Mouse (Mus musculus) Patski (cell line): ENCODE measurements around the gene Olfr220. TPM values are rescaled to one million over a fixed set of nuclear protein-coding genes. Genes with fewer than 3 reads are reported as not detected.

Experiments used
- ATAC-seq: fragments of 100-300 bp; one replicate; pipeline ENCODE4 v1.8.0; 2021
- CTCF ChIA-PET: fragments of 350-600 bp; sonication (Branson Sonifier 250); formaldehyde crosslinking; loops from one replicate; lab custom pipeline; 2022; ENCODE audit warnings: inconsistent platforms; lab: Charles Lee
- POLR2A ChIA-PET: fragments of 350-600 bp; sonication (Branson Sonifier 250); formaldehyde crosslinking; loops from one replicate; lab custom pipeline; 2022; ENCODE audit warnings: antibody characterized with exemption, inconsistent platforms; lab: Charles Lee
- DNase-seq: peaks from one replicate; pipeline ENCODE4 v3.0.0-alpha.2; 2011; ENCODE audit warnings: low read depth, low spot score
- H3K27me3 ChIP-seq: fragments of 371-371 bp; one replicate; pipeline ENCODE4 v1.5.1; 2021
- CTCF ChIP-seq: fragments of 100-300 bp; IDR thresholded peaks from one replicate; pipeline ENCODE4 v1.5.1; 2021
- in situ Hi-C: fragments of 300-500 bp; cut with MboI; formaldehyde crosslinking; loops from 3 replicates; pipeline ENCODE4 v1.11.1; 2018; ENCODE audit warnings: low pct_unique_long_range_greater_than_20kb, mixed read lengths
- polyA plus RNA-seq: library from polyadenylated mRNA; unstranded; gene quantifications from one replicate; pipeline ENCODE4 v1.2.3, GENCODE M21; 2021

Gene Olfr220
- polyA plus RNA-seq, 1 experiment from 2014 or later, result not detected

DNA sequence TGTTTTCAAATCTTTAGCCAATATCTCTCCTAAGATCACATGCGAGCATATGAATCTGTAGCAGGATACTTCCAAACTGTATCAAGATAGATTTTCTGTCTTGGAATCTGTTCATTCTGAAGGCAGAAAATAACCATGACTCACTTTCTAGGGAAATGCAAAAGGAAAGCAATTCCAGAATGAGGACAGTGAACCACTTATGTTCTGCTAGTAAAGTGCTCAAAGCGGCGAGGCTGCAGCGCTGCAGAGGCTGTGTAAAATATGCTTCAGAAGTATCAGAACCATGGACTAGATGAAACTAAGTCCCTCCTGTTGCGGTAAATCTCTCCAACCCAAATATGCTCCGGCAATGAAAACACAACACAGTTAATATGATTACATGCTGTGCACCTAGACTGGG lies 40.7 kb downstream of the Olfr220 start:
- DNase-seq (no peak), ATAC-seq (no peak)
- ChIA-PET CTCF (no interaction called here), POLR2A (no interaction called here)
- in situ Hi-C loops, result no loop called here
- TF ChIP-seq CTCF, result no peak
- H3K27me3 ChIP-seq, result no peaks in the 10 kb centered on the region

GRCm38 (mm10) chr1:174500064-174500463 lies 58.2 kb downstream of the Olfr220 start:
- in situ Hi-C loops, result no loop called here
- DNase-seq (no peak), ATAC-seq (no peak)
- no peak for TF ChIP-seq CTCF
- H3K27me3 ChIP-seq, result peaks cover 26% of the 10 kb centered on the region
- ChIA-PET POLR2A (no interaction called here), CTCF (interaction anchor here (1.1 kb wide), 1 partner anchor 20 kb away, joined by 4 read pairs; no protein-coding TSS in a partner anchor)

Other genes starting within 250 kb of the Olfr220 start
- gene Olfr419, start 190.0 kb upstream of the Olfr220 start, polyA plus RNA-seq, result not detected
- not detected for gene Mptx1, start 111.6 kb upstream of the Olfr220 start, polyA plus RNA-seq
- not detected for gene Olfr417, start 77.0 kb upstream of the Olfr220 start, polyA plus RNA-seq
- not detected for gene Olfr248, start 51.0 kb upstream of the Olfr220 start, polyA plus RNA-seq
- gene Olfr414, start 18.0 kb upstream of the Olfr220 start, polyA plus RNA-seq, result not detected
- gene Fmn2, start 59.7 kb downstream of the Olfr220 start, polyA plus RNA-seq, result not detected